Mouse (Mus musculus): Measurements from ENCODE around the gene Klhl29.

Gene Klhl29

GRCm38 (mm10) chr12:5375616-5376461 lies at the start of gene Klhl29:
Gene Klhl29, minus strand, starts transcription at chr12:5375682.
- no peak for DNase-seq (ENCODE audit: low spot score)

GRCm38 (mm10) chr12:5425276-5425675 lies 49.8 kb upstream of the Klhl29 start:
- no peak for DNase-seq (ENCODE audit: low spot score)

GRCm38 (mm10) chr12:5415806-5416205 lies 40.3 kb upstream of the Klhl29 start:
- no peak for DNase-seq (ENCODE audit: low spot score)

GRCm38 (mm10) chr12:5413976-5414375 lies 38.5 kb upstream of the Klhl29 start:
- DNase-seq (ENCODE audit: low spot score) = no peak

- no peak for DNase-seq (ENCODE audit: low spot score)
Observed at GRCm38 (mm10) chr12:5411761-5412537, 36.5 kb upstream of the Klhl29 start.

- DNase-seq (ENCODE audit: low spot score) = no peak
Observed at GRCm38 (mm10) chr12:5411346-5411745, 35.9 kb upstream of the Klhl29 start.

GRCm38 (mm10) chr12:5410391-5411115 lies 35.1 kb upstream of the Klhl29 start:
- peak; percentile 7 for DNase-seq (ENCODE audit: low spot score)

- DNase-seq (ENCODE audit: low spot score) = no peak
Observed at GRCm38 (mm10) chr12:5407175-5407574, 31.7 kb upstream of the Klhl29 start.

- no peak for DNase-seq (ENCODE audit: low spot score)
Observed at GRCm38 (mm10) chr12:5397423-5397822, 21.9 kb upstream of the Klhl29 start.

- no peak for DNase-seq (ENCODE audit: low spot score)
Observed at GRCm38 (mm10) chr12:5395188-5395587, 19.7 kb upstream of the Klhl29 start.

GRCm38 (mm10) chr12:5387112-5387511 lies 11.6 kb upstream of the Klhl29 start:
- no peak for DNase-seq (ENCODE audit: low spot score)

- DNase-seq (ENCODE audit: low spot score) = no peak
Observed at GRCm38 (mm10) chr12:5386688-5387087, 11.2 kb upstream of the Klhl29 start.

GRCm38 (mm10) chr12:5381694-5382093 lies 6.2 kb upstream of the Klhl29 start:
- DNase-seq (ENCODE audit: low spot score) = no peak

- DNase-seq (ENCODE audit: low spot score) = no peak
Observed at GRCm38 (mm10) chr12:5374684-5375615, 532 bp downstream of the Klhl29 start.

GRCm38 (mm10) chr12:5374196-5374683 lies 1.2 kb downstream of the Klhl29 start:
- DNase-seq (ENCODE audit: low spot score) = no peak

- no peak for DNase-seq (ENCODE audit: low spot score)
Observed at GRCm38 (mm10) chr12:5373641-5374195, 1.8 kb downstream of the Klhl29 start.

GRCm38 (mm10) chr12:5369396-5369795 lies 6.1 kb downstream of the Klhl29 start:
- DNase-seq (ENCODE audit: low spot score) = no peak

- DNase-seq (ENCODE audit: low spot score) = no peak
Observed at GRCm38 (mm10) chr12:5364836-5365235, 10.6 kb downstream of the Klhl29 start.

GRCm38 (mm10) chr12:5363961-5364634 lies 11.4 kb downstream of the Klhl29 start:
- no peak for DNase-seq (ENCODE audit: low spot score)

- DNase-seq (ENCODE audit: low spot score) = peak; percentile 22
Observed at GRCm38 (mm10) chr12:5359065-5359464, 16.4 kb downstream of the Klhl29 start.

Measured in MN1 (cell line).